Mouse (Mus musculus) cerebellum, adult 2 months (tissue): ENCODE measurements around the gene Myef2. TPM values are rescaled to one million over a fixed set of nuclear protein-coding genes. Genes with fewer than 3 reads are reported as not detected.

ENCODE experiments used
- DNase-seq, 2 experiments: peaks; one replicate each; pipeline ENCODE4 v3.0.0; 2021
- H3K27ac ChIP-seq: fragments of 200-500 bp; 2 replicates; pipeline ENCODE4 v1.5.1; 2012; ENCODE audit warnings: low read length, control low read depth, inconsistent platforms; ENCODE audit not compliant: insufficient read depth
- H3K27me3 ChIP-seq: fragments of 200-500 bp; 2 replicates; pipeline ENCODE4 v1.6.1; 2012; ENCODE audit warnings: inconsistent platforms, mild to moderate bottlenecking, low read length, moderate library complexity; ENCODE audit not compliant: control insufficient read depth, insufficient read depth
- H3K4me1 ChIP-seq: fragments of 200-500 bp; 2 replicates; pipeline ENCODE4 v1.6.1; 2011; ENCODE audit warnings: low read length; ENCODE audit not compliant: control insufficient read depth, insufficient read depth
- H3K4me3 ChIP-seq: fragments of 200-500 bp; replicated peaks from 2 replicates; pipeline ENCODE3; 2011; ENCODE audit warnings: mild to moderate bottlenecking, low read depth, low read length, control low read depth; ENCODE audit not compliant: insufficient read depth
- CTCF ChIP-seq: fragments of 200-500 bp; IDR thresholded peaks from 2 replicates; pipeline ENCODE4 v1.5.1; 2011; ENCODE audit warnings: low read depth, mild to moderate bottlenecking, control low read depth, low read length, moderate library complexity, borderline replicate concordance; ENCODE audit not compliant: insufficient read depth
- POLR2A ChIP-seq: fragments of 200-500 bp; IDR thresholded peaks from 2 replicates; pipeline ENCODE4 v1.6.1; 2011; ENCODE audit warnings: low read length, control low read depth, borderline replicate concordance; ENCODE audit not compliant: insufficient read depth
- WGBS: fragments of 180-500 bp; shearing (Covaris S2); methylation state at CpG from one replicate; pipeline ENCODE4 v1.1.7; 2018; 5-methylcytosine and 5-hydroxymethylcytosine counted together
- polyA plus RNA-seq: library from polyadenylated mRNA; depleted of rRNA; stranded (reverse); fragments of >200 nt; gene quantifications from 2 replicates; pipeline ENCODE4 v1.2.3, GENCODE M21; 2012

Gene Myef2
- polyA plus RNA-seq, 1 experiment, result 80.7 TPM

DNA sequence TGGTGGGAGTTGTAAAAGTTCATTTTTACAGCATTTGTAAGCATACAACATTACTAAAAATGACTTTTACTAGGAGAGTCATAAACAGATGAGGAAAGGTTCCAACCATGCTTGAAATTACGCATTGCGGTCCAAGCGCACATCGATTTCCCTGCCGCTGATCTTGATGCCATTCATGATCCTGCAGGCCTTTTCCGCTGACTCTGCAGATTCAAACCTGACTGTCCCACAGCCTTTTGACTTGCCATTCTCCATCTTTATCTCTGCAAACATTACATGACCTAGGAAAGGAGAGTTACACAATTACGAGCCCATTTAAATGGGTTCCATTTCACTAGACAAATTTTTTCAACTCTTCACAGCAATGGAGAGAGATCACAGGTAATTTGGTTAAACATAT lies 34.7 kb downstream of the Myef2 start:
- WGBS, result 97% methylated on average over 7 of the region's 7 CpGs

DNA sequence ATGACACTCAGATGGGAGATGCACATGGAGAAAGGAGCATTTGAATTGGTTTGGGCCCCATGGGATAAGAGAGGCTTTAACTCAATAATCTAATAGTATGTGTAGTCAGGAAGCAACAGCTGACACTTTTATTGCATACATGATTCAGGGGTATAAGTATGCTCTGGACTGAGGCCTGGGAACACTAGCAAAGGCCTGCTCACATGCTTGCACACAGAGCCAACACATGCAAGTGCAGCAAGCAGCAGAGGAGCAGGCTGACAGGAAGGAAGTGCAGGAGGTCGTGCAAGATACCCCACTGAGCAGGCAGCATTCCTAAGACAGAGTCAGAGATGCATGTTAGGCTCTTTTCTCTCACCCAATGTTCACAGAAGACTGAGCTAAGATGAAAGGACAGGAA lies 39.6 kb downstream of the Myef2 start:
- Histone ChIP-seq H3K4me3 (no peak overlapping the region), H3K4me1 (no peaks in the 10 kb centered on the region; the same call in 1 of the 2 replicates), H3K27me3 (no peaks in the 10 kb centered on the region), H3K27ac (no peak overlapping the region)
- no peak for DNase-seq
- no peak for TF ChIP-seq POLR2A
- no peak for TF ChIP-seq CTCF
- WGBS, result 7% methylated on average over 1 of the region's 1 CpGs

More for the DNA sequence above, 34.7 kb downstream of the Myef2 start:
- Histone ChIP-seq H3K27me3 (no peaks in the 10 kb centered on the region), H3K4me1 (no peaks in the 10 kb centered on the region; the same call in none of the 2 replicates), H3K27ac (no peak overlapping the region), H3K4me3 (no peak overlapping the region)
- TF ChIP-seq POLR2A, result no peak
- TF ChIP-seq CTCF, result no peak
- no peak for DNase-seq

GRCm38 (mm10) chr2:125073056-125073780 lies 50.2 kb downstream of the Myef2 start:
- DNase-seq, result no peak
- no peak overlapping the region for H3K27ac ChIP-seq
- WGBS, result 84% methylated on average over 3 of the region's 3 CpGs
- TF ChIP-seq POLR2A (no peak), CTCF (no peak)
- H3K4me1 ChIP-seq, result no peaks in the 10 kb centered on the region
- no peak overlapping the region for H3K4me3 ChIP-seq
- H3K27me3 ChIP-seq, result no peaks in the 10 kb centered on the region

DNA sequence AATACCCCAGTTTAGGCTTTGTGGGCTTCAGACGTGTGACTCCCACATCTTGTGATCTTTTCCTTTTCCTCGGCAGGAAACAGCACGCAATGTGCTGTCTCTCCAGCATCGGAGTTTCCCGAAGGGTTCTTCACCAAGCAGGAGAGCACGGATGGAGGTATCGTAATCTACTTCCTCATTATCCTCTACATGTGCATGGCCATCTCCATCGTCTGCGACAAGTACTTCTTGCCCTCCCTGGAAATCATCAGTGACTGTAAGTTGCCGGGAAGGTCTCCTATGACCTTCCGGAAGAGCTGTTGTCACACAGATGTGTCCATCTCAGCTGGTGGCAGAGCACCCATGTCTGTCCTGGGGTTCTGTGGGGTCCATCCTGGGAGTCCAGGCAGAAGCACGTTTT lies 54.8 kb downstream of the Myef2 start:
- H3K4me1 ChIP-seq, result 0 out of 2 replicates have a peak, but pooled peaks cover 2% of the 10 kb centered on the region
- 87% methylated on average over 12 of the region's 12 CpGs for WGBS
- no peak for TF ChIP-seq POLR2A
- no peak for TF ChIP-seq CTCF

DNA sequence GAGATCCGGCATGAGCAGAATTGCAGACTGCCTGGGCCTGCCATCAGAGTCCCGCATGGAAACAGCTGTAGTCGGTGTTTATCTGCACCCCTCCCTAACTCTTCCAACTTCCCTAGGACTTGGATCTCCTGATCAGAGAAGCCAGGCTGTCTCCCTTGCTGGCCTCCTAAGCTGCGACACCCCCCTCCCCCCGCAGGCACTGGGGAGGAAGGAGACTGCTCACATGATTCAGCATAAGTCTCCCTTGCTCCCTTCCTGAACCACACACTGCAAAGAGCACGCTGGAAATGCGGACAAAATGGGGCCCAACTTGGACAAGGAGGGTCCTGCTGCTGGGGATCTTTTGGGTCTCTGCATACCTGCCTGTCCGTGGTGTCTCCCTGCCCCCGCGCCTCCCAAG lies 55.6 kb downstream of the Myef2 start, which contains the start of gene Slc24a5:
Gene Slc24a5, plus strand, starts transcription at position 231 of the 400 bp plus-strand sequence.
- H3K27ac ChIP-seq, result no peak within 1 kb of the TSS
- WGBS, result 72% methylated on average over 10 of the region's 10 CpGs
- no peak for TF ChIP-seq CTCF
- TF ChIP-seq POLR2A, result no peak
- DNase-seq, result no peak
- 0 out of 2 replicates have a peak, but pooled peaks cover 2% of the 10 kb centered on the region for H3K4me1 ChIP-seq
- H3K4me3 ChIP-seq, result no peak within 1 kb of the TSS
- no peaks in the 10 kb centered on the region for H3K27me3 ChIP-seq

More for the DNA sequence above, 54.8 kb downstream of the Myef2 start:
- no peaks in the 10 kb centered on the region for H3K27me3 ChIP-seq
- H3K4me3 ChIP-seq, result no peak overlapping the region
- no peak for DNase-seq
- no peak overlapping the region for H3K27ac ChIP-seq

DNA sequence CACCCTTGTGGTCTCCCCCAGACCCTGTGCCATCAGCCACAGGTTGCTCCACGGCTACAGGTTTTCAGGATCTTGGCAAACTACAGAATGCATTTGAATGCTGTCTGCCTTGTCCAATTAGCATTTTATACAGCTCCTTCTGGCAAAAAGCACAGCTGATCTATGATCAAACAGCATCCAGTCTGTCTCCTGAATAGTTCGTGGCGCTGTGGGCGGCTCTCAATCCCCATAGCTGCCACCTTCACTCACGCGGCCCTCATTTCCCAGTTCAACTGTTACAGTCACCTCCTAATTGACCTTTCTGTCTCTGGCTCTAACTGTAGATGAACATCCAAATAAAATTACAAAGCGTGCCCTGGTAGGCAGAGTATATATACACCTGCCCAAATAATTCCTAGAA lies 56.1 kb downstream of the Myef2 start:
- no peak for DNase-seq

DNA sequence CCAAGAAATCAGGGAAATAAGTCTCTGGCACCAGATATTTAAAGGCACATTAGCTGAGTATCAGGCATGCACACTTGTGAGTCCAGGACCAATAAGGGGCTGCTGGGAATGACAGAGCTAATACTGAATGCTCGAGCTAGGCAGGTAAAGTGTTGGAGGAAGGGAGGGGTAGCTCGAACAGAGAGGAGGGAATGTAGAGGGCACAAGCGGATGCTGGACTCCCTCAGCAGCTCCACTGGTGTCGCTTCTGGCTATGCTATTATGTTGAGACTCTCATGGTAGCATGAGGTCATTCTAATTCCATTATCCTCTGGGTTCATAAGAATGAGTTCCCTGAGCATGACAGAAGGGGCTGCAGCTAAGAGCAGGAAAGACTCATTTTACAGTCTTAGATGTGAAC lies 60.5 kb downstream of the Myef2 start:
- no peak for DNase-seq
- WGBS, result 74% methylated on average over 4 of the region's 4 CpGs
- Histone ChIP-seq H3K27me3 (no peaks in the 10 kb centered on the region), H3K4me1 (0 out of 2 replicates have a peak, but pooled peaks cover 1% of the 10 kb centered on the region), H3K4me3 (no peak overlapping the region), H3K27ac (no peak overlapping the region)
- TF ChIP-seq CTCF, result no peak
- TF ChIP-seq POLR2A, result no peak

More for the DNA sequence above, 56.1 kb downstream of the Myef2 start:
- WGBS, result 89% methylated on average over 7 of the region's 7 CpGs
- H3K27me3 ChIP-seq, result no peaks in the 10 kb centered on the region
- 0 out of 2 replicates have a peak, but pooled peaks cover 2% of the 10 kb centered on the region for H3K4me1 ChIP-seq
- no peak overlapping the region for H3K4me3 ChIP-seq
- no peak overlapping the region for H3K27ac ChIP-seq
- TF ChIP-seq POLR2A, result no peak
- TF ChIP-seq CTCF, result no peak

DNA sequence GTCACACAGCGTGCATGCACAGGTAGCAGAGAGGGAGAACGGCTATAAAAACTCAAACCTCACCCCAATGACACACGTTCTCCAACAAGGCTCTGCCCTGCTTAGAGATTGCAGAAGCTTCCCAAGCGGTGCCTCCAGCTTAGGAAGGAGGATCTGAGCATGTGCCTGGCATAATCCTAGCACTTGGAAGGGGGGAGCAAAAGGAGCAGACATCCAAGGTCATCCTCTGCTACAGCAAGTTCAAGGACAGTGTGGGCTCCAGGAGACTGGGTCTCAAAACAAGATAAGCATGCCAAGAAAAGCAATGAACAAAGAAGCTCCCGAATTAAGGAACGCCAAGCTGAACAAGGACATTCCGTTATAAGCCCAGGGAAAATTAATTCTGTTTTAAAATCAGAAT lies 62.0 kb downstream of the Myef2 start:
- no peak for DNase-seq
- 88% methylated on average over 7 of the region's 7 CpGs for WGBS
- no peak overlapping the region for H3K4me3 ChIP-seq
- no peaks in the 10 kb centered on the region for H3K4me1 ChIP-seq
- H3K27ac ChIP-seq, result no peak overlapping the region
- H3K27me3 ChIP-seq, result no peaks in the 10 kb centered on the region
- no peak for TF ChIP-seq CTCF
- no peak for TF ChIP-seq POLR2A
